Mouse (Mus musculus) bone marrow, adult 2 months (tissue): Measurements from ENCODE around the gene Steap1.

Experiments used
- CTCF ChIP-seq: fragments of 200-500 bp; IDR thresholded peaks from 2 replicates; pipeline ENCODE4 v1.5.1; 2011; ENCODE audit warnings: low read length, control low read depth; ENCODE audit not compliant: control insufficient read depth, insufficient read depth
- POLR2A ChIP-seq: fragments of 200-500 bp; IDR thresholded peaks from 2 replicates; pipeline ENCODE4 v1.6.1; 2011; ENCODE audit warnings: low read depth, mild to moderate bottlenecking, control low read depth, low read length, borderline replicate concordance; ENCODE audit not compliant: control insufficient read depth

- no peak for TF ChIP-seq CTCF
- no peak for TF ChIP-seq POLR2A
Observed at GRCm38 (mm10) chr5:5695401-5695942, 53.7 kb downstream of the Steap1 start.
